Mouse (Mus musculus) retina, postnatal 7 days (tissue): ENCODE data around the gene Nrarp.
A peak's percentile ranks its signal among the peaks of the same experiment; 100 is the strongest.

Experiments used
- DNase-seq: peaks from one replicate; pipeline ENCODE4 v3.0.0-alpha.2; 2012; ENCODE audit warnings: low read depth, low spot score

Gene Nrarp

DNA sequence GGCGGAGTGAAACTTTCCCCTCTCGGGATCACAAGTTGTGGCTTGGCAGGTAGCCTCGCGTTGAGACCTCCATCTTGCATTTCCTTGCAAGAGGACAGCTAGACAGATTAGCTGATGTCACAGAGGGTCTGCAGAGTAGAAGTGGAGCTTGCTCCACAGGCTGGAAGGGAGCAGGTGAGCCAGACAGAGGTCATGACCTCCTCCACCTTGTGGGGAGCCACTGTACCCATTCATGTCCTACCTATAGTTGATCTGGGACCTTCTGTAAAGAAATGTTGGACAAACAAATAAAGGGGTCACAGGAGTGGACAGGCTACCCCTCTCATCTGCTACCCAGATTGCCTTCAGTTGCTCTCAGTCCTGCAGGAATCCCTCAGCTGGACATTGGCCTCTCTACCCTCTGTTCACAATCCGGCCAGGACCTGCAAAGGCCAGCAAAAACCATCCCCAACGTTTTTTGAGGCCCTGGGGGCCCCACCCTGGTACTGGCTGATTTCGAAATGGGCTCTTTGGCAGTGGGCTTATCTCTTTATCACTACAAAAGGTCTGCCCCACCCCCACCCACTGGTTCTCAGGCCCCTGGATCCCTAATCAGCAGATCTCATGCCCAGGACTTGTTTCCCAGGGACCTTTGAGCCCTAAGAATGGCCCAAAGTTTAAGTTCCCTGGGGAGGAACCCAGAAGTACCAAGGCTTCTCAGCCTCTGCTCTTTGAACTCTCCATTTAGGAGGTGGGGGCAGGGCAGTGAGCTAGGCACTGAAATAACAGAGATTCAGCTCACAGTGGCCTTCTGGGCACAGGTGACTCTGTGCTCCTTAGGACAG lies 5.5 kb upstream of the Nrarp start:
- no peak for DNase-seq

DNA sequence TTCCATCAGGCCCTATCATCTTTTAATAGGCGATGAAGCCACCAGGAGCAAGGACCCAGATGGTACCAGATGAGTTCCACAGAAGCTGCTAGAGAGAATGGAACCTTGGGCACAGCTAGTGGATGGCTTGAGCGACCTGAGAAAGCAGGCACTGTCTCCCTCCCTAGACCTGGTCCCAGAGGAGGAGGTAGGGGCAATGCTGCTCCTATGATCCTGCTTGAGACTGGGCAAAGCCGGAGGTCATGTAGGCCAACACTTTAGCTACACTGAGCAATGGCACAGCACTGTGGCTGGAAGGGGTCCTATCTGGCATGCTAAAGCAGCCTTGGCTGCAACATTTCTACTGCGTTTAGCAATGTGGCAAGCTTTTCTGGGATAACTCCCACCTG lies 4.9 kb upstream of the Nrarp start:
- no peak for DNase-seq

DNA sequence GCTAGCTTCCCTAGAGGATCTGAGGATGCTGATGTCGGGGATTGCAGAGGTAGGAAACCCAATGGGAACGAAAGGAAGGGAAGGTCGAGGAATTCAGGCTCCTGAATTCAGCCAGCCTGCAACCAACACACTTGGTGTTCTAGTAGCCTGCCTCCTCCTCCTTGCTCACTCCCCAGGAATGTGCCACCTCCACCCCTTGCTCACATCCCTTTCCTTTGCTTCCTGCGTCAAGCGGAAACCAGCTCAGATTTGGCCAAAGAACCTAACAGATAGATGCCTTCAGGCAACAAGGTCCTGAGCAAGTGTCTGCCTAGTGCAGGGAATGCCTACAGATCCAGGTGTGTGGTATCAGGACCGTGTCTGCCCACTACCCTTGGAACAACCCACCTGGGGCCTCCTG lies 4.0 kb upstream of the Nrarp start:
- no peak for DNase-seq

DNA sequence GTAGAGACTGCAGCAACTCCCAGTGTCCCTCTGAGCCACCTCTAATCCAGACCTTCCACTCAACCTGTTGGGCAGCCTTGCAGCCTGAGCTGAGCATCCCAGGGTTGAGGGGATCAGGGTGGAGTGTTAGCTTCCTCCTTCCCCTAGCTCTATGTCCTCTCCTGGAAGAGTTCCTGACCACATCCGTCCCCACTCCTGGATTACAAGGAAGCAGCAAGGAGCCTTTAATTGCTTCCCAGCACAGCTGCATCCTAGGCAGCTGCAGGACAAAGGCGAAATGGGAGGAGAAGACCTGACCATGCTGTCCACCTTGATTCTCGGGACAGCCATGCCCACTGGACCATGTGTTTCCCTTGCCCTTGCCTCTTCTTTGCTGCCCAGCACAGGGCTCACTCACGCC lies 3.5 kb upstream of the Nrarp start:
- DNase-seq, result no peak

DNA sequence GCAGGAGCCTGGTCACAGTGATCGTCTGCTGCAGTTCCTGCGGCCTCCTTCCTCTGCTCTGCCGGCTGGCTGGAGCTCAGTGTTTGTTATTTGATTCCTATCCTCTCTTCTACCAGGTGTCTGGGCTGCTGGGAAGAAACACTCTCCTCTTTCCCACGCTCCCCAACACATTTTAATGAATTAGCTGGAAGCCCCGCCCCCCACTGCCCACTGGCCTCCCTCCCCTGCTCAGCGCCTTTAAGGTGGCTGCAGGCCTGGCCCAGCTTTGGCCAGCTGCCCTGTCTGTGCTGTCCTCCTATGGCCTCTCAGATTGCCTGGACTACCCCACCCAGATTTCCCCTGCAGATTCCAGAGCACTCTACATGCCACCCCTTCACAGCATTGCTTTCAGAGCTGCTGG lies 2.9 kb upstream of the Nrarp start:
- no peak for DNase-seq

DNA sequence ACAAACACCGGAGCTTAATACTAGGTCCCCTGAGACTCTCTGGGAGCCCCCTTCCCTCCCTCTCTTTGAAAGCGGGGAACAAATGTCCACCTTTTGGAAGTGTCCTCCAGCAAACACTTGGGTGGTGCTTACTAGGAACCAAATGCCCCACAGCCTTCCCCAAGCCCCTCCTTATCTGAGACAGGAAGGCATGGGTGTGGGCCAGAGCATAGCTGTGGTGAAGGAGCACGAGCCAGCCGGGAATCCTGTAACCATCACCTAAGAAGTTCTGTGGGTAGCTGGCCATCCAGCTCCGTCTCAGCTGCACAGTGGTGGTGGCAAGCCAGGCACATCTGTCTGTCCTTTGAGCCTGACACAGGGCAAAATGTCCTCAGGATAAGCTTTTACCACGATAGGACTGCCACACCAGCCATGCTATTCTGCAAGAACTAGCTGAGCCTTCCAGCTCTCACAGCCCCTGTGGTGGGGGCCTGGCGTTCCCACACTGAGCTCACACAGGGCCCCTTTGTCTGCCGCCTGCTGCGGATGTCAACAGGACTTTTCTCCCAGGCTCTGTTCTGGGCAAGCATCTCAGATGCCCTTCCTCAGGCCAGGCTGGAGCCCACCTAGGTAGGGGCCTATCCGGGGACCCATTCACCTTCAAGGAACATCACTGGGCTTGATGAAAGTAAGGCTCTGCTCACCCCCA lies 2.1 kb upstream of the Nrarp start:
- DNase-seq, result no peak

DNA sequence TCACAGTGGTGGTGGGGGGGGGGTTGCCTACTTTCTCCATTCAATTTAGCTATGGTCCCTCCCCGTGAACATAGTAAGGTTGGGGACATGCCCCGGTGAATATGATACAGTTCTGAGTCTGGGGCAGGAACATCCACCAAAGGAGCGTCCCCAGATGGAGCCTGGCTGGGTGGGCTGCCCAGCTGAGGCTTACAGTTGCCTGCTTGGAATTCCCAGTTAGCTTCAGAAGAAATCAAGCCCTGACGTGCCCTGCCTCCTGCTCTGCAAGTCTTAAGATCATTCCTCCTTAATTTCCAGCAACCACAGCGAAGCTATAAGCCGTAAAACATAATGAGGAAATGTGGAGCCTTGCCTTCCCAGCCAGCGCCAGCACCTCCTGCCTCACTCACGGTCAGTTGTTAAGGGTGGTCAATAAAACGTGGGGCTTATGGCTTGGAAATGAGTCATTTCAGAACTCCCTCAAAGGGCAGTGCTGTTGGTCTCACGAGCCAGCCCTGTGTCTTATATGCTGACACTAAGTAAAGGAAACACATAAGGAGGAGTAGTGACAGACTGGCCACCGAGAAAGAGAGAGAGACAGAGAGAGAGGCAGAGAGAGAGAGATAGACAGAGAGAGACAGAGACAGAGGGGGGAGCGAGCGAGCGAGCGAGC lies 866 bp upstream of the Nrarp start:
- no peak for DNase-seq

DNA sequence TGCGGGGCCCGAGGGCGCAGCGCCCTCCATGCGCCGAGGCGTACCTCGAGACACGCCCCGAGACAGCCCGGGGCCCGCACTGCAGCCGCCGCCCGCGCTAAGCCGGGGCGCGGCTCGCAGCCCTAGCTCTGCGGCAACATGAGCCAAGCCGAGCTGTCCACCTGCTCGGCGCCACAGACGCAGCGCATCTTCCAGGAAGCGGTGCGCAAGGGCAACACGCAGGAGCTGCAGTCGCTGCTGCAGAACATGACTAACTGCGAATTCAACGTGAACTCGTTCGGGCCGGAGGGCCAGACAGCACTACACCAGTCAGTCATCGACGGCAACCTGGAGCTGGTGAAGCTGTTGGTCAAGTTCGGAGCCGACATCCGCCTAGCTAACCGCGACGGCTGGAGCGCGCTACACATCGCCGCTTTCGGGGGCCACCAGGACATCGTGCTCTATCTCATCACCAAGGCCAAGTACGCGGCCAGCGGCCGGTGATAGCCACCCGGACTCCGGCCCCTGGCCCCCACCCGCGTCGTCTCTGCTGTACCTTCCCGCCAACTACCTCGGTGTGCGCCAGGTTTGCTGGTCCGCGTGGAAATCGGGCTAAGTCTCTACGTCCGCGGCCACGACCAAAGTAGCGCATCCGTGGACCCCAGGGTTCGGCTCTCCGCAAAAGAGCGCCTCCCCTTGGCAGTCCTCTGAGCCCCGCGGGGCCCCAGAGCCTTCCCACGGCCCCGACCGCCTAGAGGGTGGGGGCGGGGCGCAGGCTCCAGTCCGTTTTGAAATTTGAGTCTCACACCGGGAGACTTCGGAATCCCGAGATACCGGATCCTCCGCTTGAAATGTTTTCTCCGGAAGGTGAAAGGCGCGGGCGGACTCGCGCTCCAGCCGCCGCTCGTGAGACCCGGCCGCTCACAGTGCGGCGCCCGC lies 674 bp downstream of the Nrarp start:
- DNase-seq, result no peak

DNA sequence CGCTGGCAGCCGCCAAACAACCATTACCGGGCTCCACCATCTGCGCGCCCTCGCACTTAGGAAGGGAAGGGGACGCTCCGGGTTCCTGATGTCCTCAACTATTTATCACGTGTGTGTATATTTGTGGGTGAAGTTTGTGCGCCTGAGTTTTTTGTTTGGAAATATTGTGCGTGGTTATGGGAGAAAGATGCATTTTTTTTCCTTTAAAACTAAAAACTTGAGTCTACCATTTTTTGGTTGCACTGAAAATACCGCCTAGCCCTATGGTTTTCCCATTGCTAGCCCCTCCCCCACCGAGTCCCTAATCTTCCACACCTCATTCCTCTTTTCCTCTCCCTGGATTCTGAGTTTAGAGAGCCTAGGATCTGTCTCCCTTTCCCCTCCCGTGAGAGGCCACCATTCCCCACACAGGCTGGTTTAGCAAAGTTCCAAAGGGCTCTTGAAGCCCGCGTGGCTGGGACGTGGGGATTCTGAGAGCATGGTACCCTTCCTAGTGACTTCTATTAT lies 1.4 kb downstream of the Nrarp start:
- DNase-seq, result no peak

DNA sequence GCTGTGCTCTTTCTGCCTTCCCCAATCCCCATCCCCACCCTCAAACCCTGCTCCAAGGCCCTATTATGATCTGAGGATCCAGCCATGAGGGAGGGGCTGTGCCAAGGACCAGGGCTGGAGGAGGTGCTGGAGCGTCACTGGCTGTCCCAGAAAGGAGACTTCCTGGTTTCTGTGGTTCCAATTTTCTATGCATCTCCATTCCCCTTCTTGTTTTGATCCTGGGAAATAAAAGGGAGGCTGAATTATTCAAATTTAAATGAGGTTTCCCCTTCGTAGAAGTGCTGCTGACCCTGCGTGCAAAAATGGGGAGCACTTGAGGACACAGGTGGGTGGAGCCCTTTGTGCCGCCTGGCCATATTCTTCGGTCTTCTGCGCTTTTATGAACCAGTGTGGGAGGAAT lies 2.1 kb downstream of the Nrarp start:
- DNase-seq, result no peak

DNA sequence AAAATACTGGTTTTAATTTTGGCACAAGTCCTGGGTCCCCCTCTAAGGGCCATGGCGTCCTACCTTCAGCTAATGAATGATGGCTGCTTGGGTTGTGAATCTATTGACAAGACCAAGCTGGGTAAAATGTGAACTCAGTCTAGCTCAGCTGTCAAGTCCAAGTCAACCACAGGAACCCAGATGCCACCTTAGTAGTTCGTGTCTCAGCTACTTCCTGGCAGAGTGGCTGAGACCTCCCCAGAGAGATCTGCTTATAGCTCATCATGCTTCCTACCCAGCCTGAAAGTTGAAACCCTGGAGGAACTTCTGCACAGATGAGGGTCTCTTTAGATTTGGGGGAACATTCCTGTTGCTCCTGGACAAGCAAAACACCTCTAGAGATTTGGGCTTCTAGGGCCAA lies 2.8 kb downstream of the Nrarp start:
- no peak for DNase-seq

DNA sequence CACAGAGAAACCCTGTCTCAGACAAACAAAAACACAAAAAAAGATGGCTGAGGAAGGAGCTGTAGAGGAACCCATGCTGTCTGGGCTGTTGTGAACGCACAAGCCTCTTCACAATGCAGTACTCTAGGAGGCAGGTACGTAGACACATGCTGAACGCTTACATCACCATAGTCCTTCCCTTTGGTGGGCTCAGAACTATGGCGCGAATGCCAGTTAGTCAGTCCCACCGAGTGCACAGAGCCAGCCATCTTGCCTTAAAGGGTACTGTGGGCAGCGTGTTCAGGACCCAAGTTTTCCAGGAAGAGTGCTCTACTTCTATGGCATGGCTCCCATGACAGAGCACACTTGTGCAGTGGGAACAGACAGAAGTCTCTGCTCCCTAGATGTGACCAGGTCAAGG lies 3.9 kb downstream of the Nrarp start:
- no peak for DNase-seq

DNA sequence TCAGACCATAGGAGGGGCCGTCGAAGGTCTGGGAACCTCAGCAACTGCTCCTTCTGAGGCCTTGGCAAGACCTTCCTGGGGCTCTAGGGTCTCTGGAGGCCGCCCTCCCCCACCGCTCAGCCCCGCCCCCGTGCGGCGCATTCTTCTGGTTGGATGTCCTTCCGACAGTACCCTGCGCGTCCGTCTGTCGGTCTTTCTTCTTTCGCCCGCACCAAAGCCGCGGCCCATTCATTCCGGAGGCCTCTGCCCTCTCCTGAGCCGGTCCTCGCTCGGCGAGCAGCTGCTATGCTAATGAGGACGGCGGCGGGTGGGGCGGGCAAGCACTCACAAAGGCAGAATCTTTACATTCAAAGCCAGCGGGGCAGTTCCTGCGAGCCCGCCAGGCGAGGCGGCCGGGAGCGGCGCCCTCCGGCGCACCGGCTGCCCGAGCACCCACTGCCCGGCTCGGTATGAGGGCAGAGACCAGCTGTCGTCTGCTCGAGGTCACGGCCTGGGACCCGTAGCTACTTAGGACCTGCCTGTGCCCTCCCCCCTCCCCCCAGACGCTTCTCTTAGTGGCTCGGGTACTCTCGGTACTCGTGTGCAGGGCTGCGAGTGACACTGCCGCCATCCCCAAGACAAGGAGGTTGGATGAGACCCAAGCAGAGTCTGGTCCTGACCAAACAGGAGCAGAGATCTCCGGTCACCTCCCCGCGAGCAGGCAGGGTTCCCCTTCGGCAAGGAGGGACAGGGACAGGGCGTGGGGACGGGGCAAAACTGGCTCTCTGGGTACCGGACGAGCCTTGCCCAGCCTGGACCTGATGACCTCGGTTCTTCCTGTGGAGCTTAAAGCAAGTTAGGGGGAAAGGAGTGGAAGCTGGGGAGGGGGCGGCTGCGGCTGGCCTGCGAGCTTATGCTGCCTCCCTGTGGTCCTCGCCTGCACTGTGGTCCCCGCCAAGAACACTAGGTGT lies 5.3 kb downstream of the Nrarp start:
- peak; percentile 49 for DNase-seq

DNA sequence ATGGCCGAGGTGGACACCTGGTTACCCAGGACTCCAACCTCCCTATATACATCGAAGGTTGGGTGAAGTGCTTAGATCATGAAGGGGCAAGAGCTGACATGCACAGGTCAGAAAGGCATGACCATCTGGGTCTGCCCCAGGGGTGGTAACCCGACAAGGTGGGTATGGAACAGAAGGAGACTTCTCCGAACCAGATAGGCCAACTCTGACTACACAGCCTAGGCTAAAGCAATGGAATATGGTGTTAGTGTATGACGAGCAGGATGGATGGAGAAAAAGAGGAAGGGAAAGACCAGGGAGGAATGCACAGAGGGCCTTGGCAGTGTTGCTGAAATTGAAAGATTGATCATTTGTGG lies 6.0 kb downstream of the Nrarp start:
- DNase-seq, result no peak

DNA sequence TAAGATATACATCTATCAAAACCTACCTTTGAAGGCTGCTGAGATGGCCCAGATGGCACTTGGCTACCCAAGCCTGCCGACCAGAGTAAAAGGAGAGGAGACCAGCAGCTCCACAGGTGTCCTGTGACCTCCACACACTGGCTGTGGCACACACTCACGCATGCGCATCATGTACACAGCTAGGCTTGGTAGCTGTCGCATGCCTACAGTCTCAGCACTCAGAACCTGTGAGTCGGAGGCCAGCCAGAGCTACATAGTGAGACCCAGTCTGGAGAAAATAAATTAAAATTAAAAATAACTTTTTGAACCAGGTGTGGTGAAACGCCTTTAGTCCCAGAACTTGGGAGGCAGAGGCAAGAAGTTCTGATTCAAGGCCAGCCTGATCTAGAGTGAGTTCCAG lies 7.3 kb downstream of the Nrarp start:
- DNase-seq, result no peak

DNA sequence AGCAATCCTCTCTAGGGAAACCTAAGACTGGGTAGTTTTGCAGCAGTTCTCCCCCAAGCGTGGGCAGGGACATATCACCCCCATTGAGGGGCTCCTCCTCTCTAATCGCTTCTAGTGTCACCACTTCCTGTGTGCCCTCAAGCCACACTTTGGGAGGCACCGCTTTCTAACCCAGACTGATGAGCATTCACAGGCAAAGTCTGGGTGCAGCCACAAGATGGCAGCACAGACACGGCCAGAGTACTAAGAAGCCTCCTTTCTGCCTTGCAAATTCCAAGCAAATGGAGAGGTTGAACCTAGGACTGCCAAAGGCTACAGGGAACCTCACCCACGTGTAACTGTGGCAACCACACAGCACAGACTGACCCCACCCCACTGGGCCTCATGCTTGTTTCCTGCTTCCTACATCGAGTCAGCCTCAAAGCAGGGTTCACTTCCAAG lies 12.8 kb downstream of the Nrarp start:
- peak; percentile 78 for DNase-seq

DNA sequence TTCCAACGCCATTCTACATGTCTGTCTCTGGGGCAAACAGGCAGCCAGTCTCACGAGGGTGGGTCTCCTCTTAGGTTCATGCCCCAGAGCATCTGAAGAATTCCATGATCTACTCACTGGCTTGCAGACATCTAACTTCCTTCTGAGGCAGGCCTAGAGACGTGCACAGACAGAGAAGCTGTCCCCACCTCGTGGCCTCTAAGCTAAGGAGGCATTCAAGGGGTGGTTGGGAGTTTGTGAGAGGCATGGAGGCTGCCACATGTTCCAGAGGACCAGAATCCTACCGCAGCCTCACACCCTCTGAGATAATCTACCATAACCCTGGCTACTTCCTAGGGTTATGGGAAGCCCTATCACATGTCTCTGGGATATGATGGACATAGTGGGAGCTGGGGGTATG lies 13.4 kb downstream of the Nrarp start:
- no peak for DNase-seq

DNA sequence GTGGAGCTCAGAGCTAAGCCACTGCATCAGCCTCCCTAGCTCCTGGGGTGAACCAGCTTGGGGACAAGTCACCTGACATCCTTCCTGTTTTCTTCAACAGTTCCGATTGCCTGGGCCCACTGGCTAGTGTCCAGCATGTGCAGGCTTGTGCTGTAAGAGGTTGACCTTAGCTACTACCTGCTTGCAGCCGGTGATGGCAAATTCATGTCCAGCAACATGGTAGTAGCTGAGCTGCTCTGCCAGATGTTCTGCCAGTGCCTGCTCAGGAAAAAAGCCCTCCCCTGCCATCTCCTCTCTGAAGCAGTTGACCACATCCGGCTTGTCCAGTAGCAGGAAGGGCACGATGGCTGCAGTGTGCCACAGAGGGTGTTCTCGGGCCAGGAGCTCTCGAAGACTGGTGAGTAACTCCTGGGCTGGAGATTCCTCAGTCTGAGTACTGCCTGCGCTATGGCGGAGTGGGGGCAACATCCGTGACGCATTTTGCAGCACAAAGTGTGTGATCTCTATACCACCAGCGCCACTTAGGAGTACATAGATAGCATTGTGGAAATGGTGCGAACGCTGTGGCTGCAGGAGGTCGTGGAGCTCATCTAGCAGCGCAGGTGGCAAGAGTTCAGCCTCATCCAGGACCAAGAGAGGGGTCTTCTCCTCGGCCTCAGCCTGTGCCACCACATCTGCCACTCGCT lies 14.1 kb downstream of the Nrarp start:
- DNase-seq, result no peak

DNA sequence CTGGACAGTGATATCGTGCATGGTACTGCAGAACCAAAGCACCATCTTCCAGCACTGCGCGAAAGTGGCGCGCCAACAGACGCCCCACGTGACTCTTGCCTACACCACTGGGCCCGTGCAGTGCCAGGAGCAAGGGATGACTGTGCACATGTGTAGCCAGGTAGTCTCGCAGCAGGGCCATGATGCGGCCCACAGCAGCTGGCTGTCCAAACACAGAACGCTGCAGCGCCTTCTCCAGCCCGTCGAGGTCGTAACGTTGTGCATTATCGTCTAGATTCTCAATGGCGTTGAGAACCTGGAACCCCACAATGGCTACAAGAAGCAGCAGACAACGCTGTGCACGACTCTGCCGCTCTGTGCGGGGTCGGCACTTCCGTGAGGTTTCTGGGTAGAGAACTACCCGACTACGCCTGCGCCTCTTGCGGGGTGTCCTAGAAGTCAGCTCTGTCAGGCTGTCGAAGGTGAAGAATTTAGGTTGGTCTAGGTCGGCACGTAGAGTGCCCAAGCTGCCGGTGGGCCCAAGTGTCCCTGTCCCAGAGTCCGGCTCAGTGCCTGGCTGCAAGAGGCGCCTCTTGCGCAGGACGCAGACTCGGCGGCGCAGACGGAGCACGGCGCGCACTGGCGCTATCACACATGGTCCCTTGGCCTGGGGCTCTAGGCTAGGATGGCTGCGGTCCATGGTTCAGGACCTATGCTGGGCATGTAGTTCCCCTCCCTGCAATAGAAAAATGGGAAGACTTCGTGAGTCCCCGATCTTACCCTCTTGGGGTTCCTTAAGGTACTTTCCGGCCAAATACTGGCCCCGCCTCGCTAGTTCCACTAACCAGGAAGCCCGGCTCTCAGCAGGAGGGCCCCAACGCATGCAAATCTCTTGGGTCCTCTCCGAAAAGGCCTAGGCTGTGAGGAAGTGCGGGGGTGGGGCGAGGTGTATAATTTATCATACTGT lies 14.9 kb downstream of the Nrarp start:
- DNase-seq, result no peak
